Mouse (Mus musculus) layer of hippocampus, postnatal 14 days (tissue): Measurements from ENCODE around the gene Rasef. TPM values are rescaled to one million over a fixed set of nuclear protein-coding genes. Genes with fewer than 3 reads are reported as not detected.

Experiments used
- total RNA-seq, 2 experiments: library from RNA; stranded (reverse); gene quantifications; 2 replicates each; pipeline ENCODE4 v1.2.3; 2021

Gene Rasef
- total RNA-seq, 2 experiments from 2014 or later, result 0.25 to 0.31 TPM

Other genes with a start within 250 kb of the Rasef start
- gene Gm11238, start 183.1 kb downstream of the Rasef start, total RNA-seq, result not detected
- gene Gm11237, start 168.0 kb downstream of the Rasef start, total RNA-seq, result not detected
- not detected for gene Gm11236, start 152.9 kb downstream of the Rasef start, total RNA-seq
- gene Gm11239, start 122.6 kb downstream of the Rasef start, total RNA-seq, result not detected
- not detected for gene Gm428, start 107.5 kb downstream of the Rasef start, total RNA-seq
- gene Gm11758, start 85.3 kb upstream of the Rasef start, total RNA-seq, result not detected
- not detected for gene Gm11757, start 100.1 kb upstream of the Rasef start, total RNA-seq
- not detected for gene Gm13871, start 115.0 kb upstream of the Rasef start, total RNA-seq
- gene Gm11756, start 129.8 kb upstream of the Rasef start, total RNA-seq, result not detected
- not detected for gene 2310002L09Rik, start 159.9 kb upstream of the Rasef start, total RNA-seq
- 1 to 10 TPM; 9.3 TPM for gene Frmd3, start 222.4 kb upstream of the Rasef start, total RNA-seq